In genomic region chr11:88686061-88686460, GRCm38 (mm10) we compare ENCODE assay signal across 14 mouse cellular contexts. TPM values are rescaled to one million over a fixed set of nuclear protein-coding genes. Genes with fewer than 3 reads are reported as not detected.
DNase-seq lines count a peak whose midpoint lies in the region; ATAC-seq and TF ChIP-seq lines count a peak whose summit lies in the region.
"Had no signal": no experiment of that assay in that cellular context is flagged by ENCODE, and none has a peak within 500 bp of the region (broad histone marks: within the 10 kb centered on the region; RNA-seq: fewer than 3 reads in every experiment).

No protein-coding gene starts in this region.

- no peak overlapping the region for H3K4me3 ChIP-seq in hindbrain, embryonic 12.5 days
- H3K4me3 ChIP-seq in hindbrain, embryonic 10.5 days: no peak overlapping the region
- no peak overlapping the region for H3K4me3 ChIP-seq in ES-Bruce4 (ENCODE audit: low read depth, low read length)
- H3K4me3 ChIP-seq in kidney, adult 2 months (ENCODE audit: insufficient read depth, low read depth, low read length): no peak overlapping the region
- H3K4me3 ChIP-seq in limb, embryonic 15.5 days: no peak overlapping the region

- peak overlapping the region; percentile 19; the same call in 1 of the 2 replicates for H3K27ac ChIP-seq in hindbrain, embryonic 12.5 days
- no peak overlapping the region for H3K27ac ChIP-seq in hindbrain, embryonic 10.5 days
- H3K27ac ChIP-seq in ES-Bruce4 (ENCODE audit: insufficient read depth, low read length): no peak overlapping the region; the same call in 1 of the 2 replicates
- peak overlapping the region; percentile 12 for H3K27ac ChIP-seq in kidney, adult 2 months (ENCODE audit: insufficient read depth, low read depth, low read length)
- peak overlapping the region; percentile 38 for H3K27ac ChIP-seq in limb, embryonic 15.5 days
- H3K27ac ChIP-seq: liver, embryonic 14.5 days had no signal

- TF ChIP-seq CTCF in ES-Bruce4 (IDR thresholded peaks at IDR 0.05; ENCODE audit: low read depth, low read length): no peak
- no peak for TF ChIP-seq CTCF in kidney, adult 2 months (conservative IDR thresholded peaks at IDR 0.05; ENCODE audit: insufficient read depth, insufficient read length, low read depth, low read length)

- H3K4me1 ChIP-seq in hindbrain, embryonic 12.5 days: peaks cover 64% of the 10 kb centered on the region
- peaks cover 94% of the 10 kb centered on the region for H3K4me1 ChIP-seq in hindbrain, embryonic 10.5 days (replicated peaks)
- H3K4me1 ChIP-seq in ES-Bruce4 (ENCODE audit: control insufficient read depth, insufficient read depth, low read length): peaks cover 14% of the 10 kb centered on the region
- peaks cover 27% of the 10 kb centered on the region for H3K4me1 ChIP-seq in kidney, adult 2 months (ENCODE audit: control insufficient read depth, insufficient read depth, low read length)
- peaks cover 52% of the 10 kb centered on the region for H3K4me1 ChIP-seq in limb, embryonic 15.5 days

- TF ChIP-seq EP300 in ES-Bruce4 (IDR thresholded peaks at IDR 0.05; ENCODE audit: insufficient read depth, low read depth, low read length): no peak

- no peak for TF ChIP-seq POLR2A in ES-Bruce4 (IDR thresholded peaks at IDR 0.05; ENCODE audit: insufficient read depth, low read length)
- TF ChIP-seq POLR2A in kidney, adult 2 months (IDR thresholded peaks at IDR 0.05; ENCODE audit: low read depth, low read length): no peak

- peaks cover 45% of the 10 kb centered on the region for H3K36me3 ChIP-seq in hindbrain, embryonic 12.5 days
- H3K36me3 ChIP-seq in hindbrain, embryonic 10.5 days: peaks cover 89% of the 10 kb centered on the region
- H3K36me3 ChIP-seq in ES-Bruce4 (ENCODE audit: control insufficient read depth, insufficient read depth, low read length, poor library complexity, severe bottlenecking): 0 out of 2 replicates have a peak, but pooled peaks cover 6% of the 10 kb centered on the region
- no peaks in the 10 kb centered on the region for H3K36me3 ChIP-seq in kidney, adult 2 months (ENCODE audit: control insufficient read depth, insufficient read depth, low read length)
- H3K36me3 ChIP-seq in limb, embryonic 15.5 days: 0 out of 2 replicates have a peak, but pooled peaks cover 6% of the 10 kb centered on the region

- ATAC-seq in hindbrain, embryonic 12.5 days (ENCODE audit: low FRiP score): no peak
- no peak for ATAC-seq in limb, embryonic 15.5 days (ENCODE audit: insufficient number of reproducible peaks, low FRiP score, low TSS enrichment, low read depth)
- ATAC-seq: midbrain, embryonic 16.5 days had no signal

- H3K4me2 ChIP-seq in hindbrain, embryonic 12.5 days (replicated peaks): no peak overlapping the region
- no peak overlapping the region for H3K4me2 ChIP-seq in limb, embryonic 15.5 days

- 81% methylated on average over 7 of the region's 7 CpGs for WGBS in hindbrain, embryonic 12.5 days
- 83% methylated on average over 7 of the region's 7 CpGs for WGBS in hindbrain, embryonic 10.5 days
- WGBS in kidney, adult 2 months: 57% methylated on average over 7 of the region's 7 CpGs
- 55% methylated on average over 7 of the region's 7 CpGs for WGBS in limb, embryonic 15.5 days

- no peak overlapping the region for H3K9ac ChIP-seq in hindbrain, embryonic 12.5 days
- peak overlapping the region; percentile 60; the same call in 1 of the 2 replicates for H3K9ac ChIP-seq in ES-Bruce4 (ENCODE audit: low read depth, poor library complexity, severe bottlenecking)
- no peak overlapping the region for H3K9ac ChIP-seq in limb, embryonic 15.5 days
- H3K9ac ChIP-seq: liver, embryonic 14.5 days had no signal

- no peaks in the 10 kb centered on the region for H3K27me3 ChIP-seq in hindbrain, embryonic 12.5 days
- no peaks in the 10 kb centered on the region for H3K27me3 ChIP-seq in hindbrain, embryonic 10.5 days (ENCODE audit: insufficient read depth, poor library complexity, severe bottlenecking)
- H3K27me3 ChIP-seq in ES-Bruce4 (ENCODE audit: control insufficient read depth, insufficient read depth, low read length, poor library complexity, severe bottlenecking): no peaks in the 10 kb centered on the region
- H3K27me3 ChIP-seq in kidney, adult 2 months (replicated peaks; ENCODE audit: control insufficient read depth, insufficient read depth, low read length): no peaks in the 10 kb centered on the region
- H3K27me3 ChIP-seq in limb, embryonic 15.5 days: no peaks in the 10 kb centered on the region

- no peak for DNase-seq in hindbrain, embryonic 10.5 days (ENCODE audit: low spot score)
- peak; percentile 69 for DNase-seq in kidney, adult 2 months
- no peak for DNase-seq in right cerebral cortex, adult 2 months (ENCODE audit: low spot score in 2 of 2)
- DNase-seq in spleen, postnatal 14 days (ENCODE audit: low spot score in 2 of 2): no peak
- no peak for DNase-seq in gastrocnemius, postnatal 10 days
- DNase-seq: cerebellum, adult 11 months; heart, postnatal 14 days; right cerebral cortex, postnatal 25 days; thymus, postnatal 4 days had no signal

- H3K9me3 ChIP-seq in hindbrain, embryonic 12.5 days (replicated peaks): no peaks in the 10 kb centered on the region
- no peaks in the 10 kb centered on the region for H3K9me3 ChIP-seq in hindbrain, embryonic 10.5 days
- H3K9me3 ChIP-seq in ES-Bruce4 (replicated peaks; ENCODE audit: control insufficient read depth, insufficient read depth, low read length, poor library complexity, severe bottlenecking): no peaks in the 10 kb centered on the region
- no peaks in the 10 kb centered on the region for H3K9me3 ChIP-seq in limb, embryonic 15.5 days

RNA-seq across cellular contexts. Expression of gene Msi2, which starts 32.3 kb away (rescaled TPM):
- 34.8 and 35.9 TPM in 2 replicates for polyA plus RNA-seq in hindbrain, embryonic 12.5 days (2016; fragmentation: Nextera tagmentation; extraction: Ambion mirVana)
- polyA plus RNA-seq in hindbrain, embryonic 10.5 days (2016; fragmentation: Nextera tagmentation; extraction: Ambion mirVana): 27.3 and 29.9 TPM in 2 replicates
- 110 and 111 TPM in 2 replicates for polyA plus RNA-seq in ES-Bruce4 (2011; ENCODE audit: insufficient read depth, insufficient read length, low read depth, missing spikeins)
- 40.4 and 43.5 TPM in 2 replicates for polyA plus RNA-seq in kidney, adult 2 months (2012; rRNA removed)
- polyA plus RNA-seq in limb, embryonic 15.5 days (2015; fragmentation: Nextera tagmentation; extraction: Ambion mirVana): 12.0 and 13.1 TPM in 2 replicates
- total RNA-seq in gastrocnemius, postnatal 10 days (2021): 100 to 1,000 TPM; 186 to 195 TPM

Comparison
In these comparisons a context has a peak if more than half of its experiments do, and no peak if none do; other contexts are left out.
1. H3K27ac ChIP-seq: peak in hindbrain, embryonic 12.5 days (single experiment), kidney, adult 2 months (single experiment) and limb, embryonic 15.5 days (single experiment); none in hindbrain, embryonic 10.5 days (single experiment) and ES-Bruce4 (single experiment).